Mouse (Mus musculus) adrenal gland (tissue): ENCODE results near the gene Herc1.

Source experiments
- intact Hi-C: fragments of 180-260 bp; cut with DNase I; formaldehyde crosslinking; loops from one replicate; pipeline ENCODE4 v1.15.1; 2025

The Herc1 gene

DNA sequence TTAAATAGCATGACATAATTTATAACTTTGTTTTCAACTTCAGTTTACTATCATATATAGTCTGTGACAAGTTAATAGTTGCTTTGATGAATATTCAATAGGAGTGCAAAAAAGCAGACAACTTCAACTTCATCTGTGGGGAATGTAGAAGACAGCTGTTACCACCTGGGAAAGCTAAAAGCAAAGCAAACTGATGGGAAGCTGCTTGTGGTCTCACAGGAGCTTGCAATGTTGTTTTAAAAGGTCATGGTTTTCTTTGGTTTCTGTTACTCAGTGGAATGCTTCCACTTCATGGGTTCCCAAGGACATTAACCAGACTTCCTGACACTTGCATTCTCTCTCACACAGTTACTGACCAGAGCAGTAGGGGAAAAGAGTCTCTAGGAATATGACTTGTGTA is 138.5 kb downstream of the Herc1 start:
- intact Hi-C loops = no loop called here

DNA sequence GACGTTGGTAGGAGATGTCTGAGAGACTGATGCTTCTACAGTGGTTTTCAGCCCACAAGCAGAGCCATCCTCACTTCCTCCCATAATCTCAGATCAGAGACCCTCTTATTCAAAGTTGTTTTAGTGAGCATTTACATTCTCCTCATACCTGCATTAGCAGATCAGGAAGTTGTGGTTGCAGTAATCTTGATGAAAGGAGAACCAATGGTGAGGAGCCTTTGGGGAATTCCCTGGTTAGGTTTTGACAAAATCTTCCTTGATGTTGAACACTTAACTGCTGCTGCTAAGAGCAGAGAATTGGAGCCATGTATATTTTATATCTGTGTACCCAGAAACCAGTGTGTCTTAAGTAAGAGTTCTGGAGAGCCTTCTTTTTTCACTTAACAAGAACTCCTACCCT is 142.1 kb downstream of the Herc1 start:
- intact Hi-C loops = no loop called here

GRCm38 (mm10) chr9:66493992-66494391 is 143.7 kb downstream of the Herc1 start:
- intact Hi-C loops = no loop called here

DNA sequence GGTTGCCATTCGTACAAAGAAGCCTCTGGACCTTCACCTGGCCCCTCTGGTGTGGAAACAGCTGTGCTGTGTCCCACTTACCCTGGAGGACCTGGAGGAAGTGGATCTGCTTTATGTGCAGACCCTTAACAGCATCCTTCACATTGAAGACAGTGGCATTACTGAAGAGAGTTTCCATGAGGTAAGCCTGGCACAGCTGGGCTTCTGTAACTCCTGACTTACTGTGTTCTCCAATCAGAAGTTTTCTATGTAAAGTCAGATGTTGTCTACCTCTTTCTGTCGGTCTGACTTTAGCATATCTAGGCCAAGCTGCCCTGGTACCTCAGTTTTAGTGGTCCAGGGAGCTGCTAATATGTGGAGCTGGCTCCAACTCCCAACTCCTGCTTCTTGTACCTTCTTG is 151.0 kb downstream of the Herc1 start:
- intact Hi-C loops = no loop called here

DNA sequence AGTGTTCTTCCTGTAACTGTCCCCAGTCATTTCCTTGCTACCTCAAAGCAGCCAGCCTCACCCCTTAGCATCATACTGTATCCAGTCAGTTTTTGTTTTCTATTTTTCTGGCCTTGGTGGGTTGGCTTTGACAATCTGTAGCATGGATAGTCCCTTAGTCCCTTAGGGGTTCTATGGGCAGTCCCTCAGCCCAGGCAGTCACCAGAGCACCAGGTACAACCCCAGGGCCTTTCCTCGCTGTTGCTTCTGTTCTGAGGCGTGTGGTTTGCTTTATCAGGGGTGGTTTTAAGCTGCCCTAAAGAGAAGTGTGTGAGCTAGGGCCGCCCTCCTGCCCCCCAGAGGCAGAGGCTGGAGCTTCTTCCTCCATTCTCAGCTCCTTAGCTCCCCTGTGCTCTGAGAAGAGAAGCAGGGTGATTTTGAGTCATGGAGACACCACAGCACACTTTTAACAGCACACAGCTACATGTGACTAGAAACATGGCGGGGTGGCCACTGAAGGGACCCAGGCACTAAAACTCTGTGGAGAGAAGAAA is 153.7 kb downstream of the Herc1 start:
- intact Hi-C loops = no loop called here

DNA sequence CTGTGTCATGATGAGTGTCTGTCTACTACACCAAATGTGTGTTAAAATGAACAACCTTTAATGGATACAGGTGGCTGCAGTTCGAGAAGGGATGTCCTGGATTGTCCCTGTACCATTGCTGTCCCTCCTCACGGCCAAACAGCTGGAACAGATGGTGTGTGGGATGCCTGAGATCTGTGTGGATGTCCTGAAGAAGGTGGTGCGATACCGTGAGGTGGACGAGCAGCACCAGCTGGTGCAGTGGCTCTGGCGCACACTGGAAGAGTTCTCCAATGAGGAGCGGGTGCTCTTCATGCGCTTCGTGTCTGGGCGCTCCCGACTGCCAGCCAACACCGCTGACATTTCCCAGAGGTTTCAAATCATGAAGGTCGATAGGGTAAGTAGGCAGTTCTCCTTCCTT is 154.3 kb downstream of the Herc1 start:
- intact Hi-C loops = no loop called here

DNA sequence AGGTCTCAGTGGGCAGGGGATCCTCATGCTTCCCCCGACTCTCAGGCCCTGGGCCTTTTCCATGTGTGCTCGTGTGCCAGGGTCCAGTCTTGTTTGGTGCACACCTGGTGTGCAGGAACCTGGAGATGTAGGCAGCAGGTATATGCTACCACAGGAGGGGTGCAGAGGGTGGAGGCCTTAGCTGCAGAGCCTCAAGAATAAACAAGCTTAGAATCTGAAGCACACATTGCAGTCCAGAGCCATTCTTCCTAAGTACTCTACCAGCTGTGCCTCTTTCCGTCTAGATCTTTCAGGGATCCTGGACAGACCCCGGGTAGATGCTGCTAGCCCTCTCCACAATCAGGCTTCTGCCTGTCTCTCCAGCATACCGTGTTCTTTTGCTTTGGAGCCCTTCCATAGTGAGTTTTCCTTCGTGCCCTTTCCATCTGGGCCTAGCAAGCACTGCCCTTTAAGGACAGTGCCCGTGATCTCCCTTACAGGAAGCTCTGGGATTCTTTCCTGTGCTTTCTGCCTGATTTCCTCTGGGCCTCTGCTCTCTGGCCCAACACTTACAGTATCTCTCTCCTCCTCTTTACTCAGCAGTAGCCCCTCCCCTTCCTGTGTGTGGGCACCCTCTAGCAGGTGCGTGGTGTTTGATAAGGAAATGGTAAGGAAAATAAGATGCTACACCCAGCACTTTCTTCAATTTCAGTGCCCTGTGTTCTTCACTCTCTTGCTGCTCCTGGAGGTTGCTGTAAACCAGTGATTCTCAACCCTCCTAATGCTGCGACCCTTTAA is 155.1 kb downstream of the Herc1 start:
- intact Hi-C loops = no loop called here

DNA sequence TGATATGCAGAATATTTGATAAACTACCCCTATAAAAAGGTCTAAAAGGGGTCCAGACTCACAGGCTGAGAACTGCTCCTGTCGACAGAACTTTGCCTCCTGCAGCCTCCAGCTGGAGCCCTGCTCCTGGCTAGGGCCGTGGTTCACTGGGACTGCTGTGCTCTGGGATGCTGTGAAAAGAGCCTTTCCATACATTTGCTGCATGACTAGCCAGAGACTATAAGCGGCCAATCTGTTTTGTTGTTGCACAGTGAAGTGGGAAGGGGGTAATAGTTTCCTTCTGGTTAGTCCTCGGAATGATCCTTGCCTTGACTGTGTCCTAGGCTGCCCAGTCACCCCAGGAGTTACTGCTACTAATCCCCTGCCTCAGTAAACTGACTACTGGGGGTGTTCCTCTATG is 155.8 kb downstream of the Herc1 start:
- intact Hi-C loops = no loop called here

DNA sequence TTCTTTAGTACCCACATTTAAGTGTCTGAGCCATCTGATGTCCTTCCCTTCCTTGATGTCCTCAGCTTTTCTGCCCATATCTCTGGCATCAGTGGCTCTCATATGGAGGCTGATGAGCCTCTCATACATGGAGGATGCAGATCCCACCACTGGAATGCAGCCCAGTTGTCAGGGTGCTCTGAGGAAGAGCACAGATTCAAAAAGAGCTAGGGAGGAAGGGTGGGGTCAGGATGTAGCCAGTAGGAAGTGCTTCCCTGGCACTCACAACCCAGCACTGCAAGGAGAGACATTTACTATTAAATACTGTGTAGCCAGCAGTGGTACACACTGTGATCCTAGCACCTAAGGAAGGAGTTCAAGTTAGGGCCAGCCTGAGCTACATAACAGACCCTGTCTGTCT is 156.2 kb downstream of the Herc1 start:
- intact Hi-C loops = no loop called here

DNA sequence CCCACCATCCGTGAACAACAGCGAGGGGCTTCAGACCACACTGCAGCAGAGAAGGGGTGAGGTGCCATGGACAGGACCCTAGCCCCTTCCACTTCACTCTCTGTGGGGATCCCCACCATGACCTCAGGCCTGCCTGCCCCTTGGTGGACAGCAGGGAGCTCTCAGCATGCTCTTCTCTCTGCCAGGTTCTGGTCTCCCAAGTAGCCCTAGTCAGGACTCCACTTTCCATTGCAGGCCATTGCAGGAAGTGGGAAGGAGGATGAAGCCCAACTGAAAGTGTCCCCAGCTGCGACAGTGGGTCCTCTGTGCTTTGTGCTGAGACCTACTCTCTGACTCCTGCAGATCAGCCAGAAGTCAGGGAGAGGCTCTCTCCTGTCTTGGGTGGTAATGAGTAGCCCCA is 157.4 kb downstream of the Herc1 start:
- intact Hi-C loops = no loop called here

- intact Hi-C loops = no loop called here
Observed at GRCm38 (mm10) chr9:66508890-66509399, 158.7 kb downstream of the Herc1 start.

- intact Hi-C loops = no loop called here
Observed at GRCm38 (mm10) chr9:66510351-66510841, 160.1 kb downstream of the Herc1 start.

- intact Hi-C loops = no loop called here
Observed at GRCm38 (mm10) chr9:66510944-66511343, 160.7 kb downstream of the Herc1 start.

DNA sequence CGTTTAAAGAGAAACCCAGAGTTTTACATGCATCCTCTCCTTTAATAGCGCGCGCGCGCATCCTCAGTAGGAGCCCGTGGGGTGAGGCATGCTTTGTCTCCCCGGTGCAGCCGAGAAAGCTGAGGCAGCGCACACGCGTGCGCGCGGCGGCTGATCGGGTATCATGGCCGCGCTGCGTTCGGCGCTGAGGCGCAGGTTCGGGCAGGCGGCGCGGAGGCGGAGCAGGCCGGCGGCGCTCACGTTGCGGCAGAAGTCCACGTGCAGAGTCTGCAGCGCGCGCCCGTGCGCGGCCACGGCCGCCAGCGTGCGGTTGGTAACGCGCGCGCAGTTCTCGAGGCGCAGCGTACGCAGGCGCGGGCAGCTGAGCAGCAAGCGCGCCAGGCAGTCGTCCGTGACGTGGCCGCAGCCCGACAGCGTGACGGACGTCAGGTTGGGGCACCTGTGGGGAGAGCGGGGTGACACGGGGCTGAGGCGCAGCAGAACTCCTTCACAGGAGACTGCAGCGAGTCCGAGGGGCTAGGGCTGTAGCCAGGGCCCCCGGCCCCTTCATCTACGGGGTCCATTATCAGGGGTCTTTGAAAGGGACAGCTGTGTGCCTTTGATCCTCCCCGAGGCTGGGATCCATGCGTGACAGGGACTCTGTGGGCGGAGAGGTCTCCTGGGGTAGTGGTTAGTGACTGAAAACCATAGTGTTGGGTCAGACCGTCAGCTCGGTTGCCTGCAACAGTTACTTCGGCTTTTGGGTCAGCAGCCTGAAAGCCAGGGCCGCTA is 161.5 kb downstream of the Herc1 start:
- intact Hi-C loops = no loop called here

GRCm38 (mm10) chr9:66512351-66512671 is 162.1 kb downstream of the Herc1 start:
- intact Hi-C loops = no loop called here

- intact Hi-C loops = no loop called here
Observed at GRCm38 (mm10) chr9:66513150-66513549, 162.9 kb downstream of the Herc1 start.

DNA sequence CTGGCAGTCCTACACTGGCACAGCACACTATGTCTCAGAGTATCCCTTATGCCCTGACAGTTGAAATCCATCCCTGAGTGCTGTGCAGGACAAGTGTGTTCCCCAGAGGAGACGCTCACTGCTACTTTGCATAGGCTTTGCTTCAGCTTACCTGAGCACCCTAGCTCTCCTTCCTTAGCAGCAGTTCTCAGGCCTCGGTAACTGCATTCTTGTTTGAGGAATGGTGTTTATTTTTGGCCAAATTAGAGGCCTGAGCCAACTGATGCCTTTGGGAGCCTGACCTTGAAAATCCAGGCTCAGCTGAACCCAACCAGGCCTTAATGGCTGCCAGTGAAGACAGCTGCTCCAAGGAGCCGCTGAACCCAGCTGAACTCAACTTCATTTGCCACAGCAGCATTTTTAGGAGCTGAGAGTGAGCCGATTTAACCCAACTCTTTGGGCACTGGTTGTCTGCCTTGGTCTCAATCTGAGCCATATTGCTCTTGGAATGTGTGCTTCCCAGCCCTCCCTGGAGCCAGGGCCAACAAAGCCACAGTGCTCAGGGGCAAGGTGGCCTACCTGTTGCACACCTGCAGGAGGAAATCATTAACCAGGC is 163.5 kb downstream of the Herc1 start:
- intact Hi-C loops = no loop called here

GRCm38 (mm10) chr9:66514256-66514770 is 164.1 kb downstream of the Herc1 start, which contains the start of gene Fbxl22:
Fbxl22 (minus strand) TSS chr9:66514593.
- intact Hi-C loops = no loop called here

GRCm38 (mm10) chr9:66515115-66515514 is 164.9 kb downstream of the Herc1 start:
- intact Hi-C loops = loop anchor here (5.0 kb wide), 2 partner anchors 77 to 102 kb away; partner anchors contain the start of gene Usp3

DNA sequence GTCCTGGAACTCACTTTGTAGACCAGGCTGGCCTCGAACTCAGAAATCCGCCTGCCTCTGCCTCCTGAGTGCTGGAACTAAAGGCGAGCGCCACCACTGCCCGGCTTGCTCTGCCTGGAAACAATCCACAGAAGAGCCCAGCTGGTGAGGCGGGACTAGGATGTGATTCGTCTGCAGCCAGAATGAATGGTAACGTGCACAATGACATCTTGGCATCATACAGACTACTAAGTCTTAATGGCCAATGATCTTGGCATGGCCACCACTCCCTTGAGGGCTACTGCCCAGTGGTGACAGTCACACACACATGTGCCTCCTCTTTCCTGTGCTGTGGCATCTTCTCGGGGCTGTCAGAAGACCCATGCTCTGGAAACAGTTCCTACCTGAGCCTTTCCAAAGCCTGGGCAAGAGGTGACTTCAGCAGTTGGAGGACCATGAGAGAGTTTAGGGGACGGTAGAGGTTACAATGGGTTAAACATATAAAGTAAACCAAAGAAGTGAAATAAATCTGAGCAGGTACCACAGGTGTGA is 165.5 kb downstream of the Herc1 start:
- intact Hi-C loops = loop anchor here (5.0 kb wide), 2 partner anchors 77 to 102 kb away; partner anchors contain the start of gene Usp3
